In genomic region chr15:89430341-89430740, GRCm38 (mm10) we compare ENCODE assay signal across 8 mouse cellular contexts. TPM values are rescaled to one million over a fixed set of nuclear protein-coding genes. Genes with fewer than 3 reads are reported as not detected.
DNase-seq lines count a peak whose midpoint lies in the region; ATAC-seq and TF ChIP-seq lines count a peak whose summit lies in the region.

No protein-coding gene starts in this region.

- peak overlapping the region; percentile 78 for H3K9ac ChIP-seq in lung, embryonic 15.5 days
- H3K9ac ChIP-seq in forebrain, embryonic 14.5 days (ENCODE audit: low read length): peak overlapping the region; percentile 71

- no peak for TF ChIP-seq POLR2A in brain, embryonic 14.5 days (IDR thresholded peaks at IDR 0.05; ENCODE audit: borderline replicate concordance, extremely low read depth, insufficient read depth, insufficient read length, poor library complexity, severe bottlenecking)

- peak overlapping the region; percentile 77 for H3K4me3 ChIP-seq in lung, embryonic 15.5 days
- peak overlapping the region; percentile 57 for H3K4me3 ChIP-seq in forebrain, embryonic 14.5 days (ENCODE audit: low read depth, low read length)
- H3K4me3 ChIP-seq in macrophage (ENCODE audit: inconsistent target): peak overlapping the region; percentile 83

- peak overlapping the region; percentile 97 for H3K27ac ChIP-seq in lung, embryonic 15.5 days
- peak overlapping the region; percentile 87 for H3K27ac ChIP-seq in forebrain, embryonic 14.5 days (ENCODE audit: low read depth, low read length)
- peak overlapping the region; percentile 94 for H3K27ac ChIP-seq in macrophage

- H3K27me3 ChIP-seq in lung, embryonic 15.5 days: no peaks in the 10 kb centered on the region
- no peaks in the 10 kb centered on the region for H3K27me3 ChIP-seq in forebrain, embryonic 14.5 days (replicated peaks; ENCODE audit: control insufficient read depth, insufficient read depth, low read length)

- intact Hi-C loops in left cerebral cortex, postnatal 10 days (cut with DNase I): no loop called here

- no peaks in the 10 kb centered on the region for H3K9me3 ChIP-seq in lung, embryonic 15.5 days
- H3K9me3 ChIP-seq in forebrain, embryonic 14.5 days (replicated peaks; ENCODE audit: control insufficient read depth, low read length): no peaks in the 10 kb centered on the region

- 38% methylated on average over 6 of the region's 6 CpGs for WGBS in lung, embryonic 15.5 days
- 48% methylated on average over 6 of the region's 6 CpGs for WGBS in forebrain, embryonic 14.5 days
- 31% methylated on average over 6 of the region's 6 CpGs for WGBS in macrophage (ENCODE audit: missing documents)

- H3K36me3 ChIP-seq in lung, embryonic 15.5 days: peaks cover 20% of the 10 kb centered on the region
- peaks cover 22% of the 10 kb centered on the region; the same call in 1 of the 2 replicates for H3K36me3 ChIP-seq in forebrain, embryonic 14.5 days (ENCODE audit: control insufficient read depth, insufficient read depth, low read length)
- peaks cover 20% of the 10 kb centered on the region; the same call in 1 of the 2 replicates for H3K36me3 ChIP-seq in macrophage (ENCODE audit: inconsistent target)

- 0 out of 2 replicates have a peak, but pooled peaks have one; percentile 5 for TF ChIP-seq CTCF in brain, embryonic 14.5 days (IDR thresholded peaks at IDR 0.05; ENCODE audit: borderline replicate concordance, extremely low read depth, insufficient read depth, insufficient read length)

- peak overlapping the region; percentile 88 for H3K4me2 ChIP-seq in lung, embryonic 15.5 days
- peak overlapping the region; percentile 64 for H3K4me2 ChIP-seq in forebrain, embryonic 14.5 days (ENCODE audit: low read length)

- peaks cover 12% of the 10 kb centered on the region for H3K79me2 ChIP-seq in macrophage (ENCODE audit: inconsistent target)

- no peak for DNase-seq in lung, postnatal 25 days (ENCODE audit: low spot score)
- DNase-seq in brain, embryonic 14.5 days (ENCODE audit: low read depth): no peak
- DNase-seq in forebrain, embryonic 14.5 days (ENCODE audit: low spot score): peak; percentile 16
- no peak for DNase-seq in thymus, postnatal 36 days
- DNase-seq in left cerebral cortex, postnatal 10 days (ENCODE audit: extremely low spot score in 1 of 2, low spot score in 2 of 2): no peak
- no peak for DNase-seq in layer of hippocampus, postnatal 14 days (ENCODE audit: low spot score in 2 of 2)

- H3K4me1 ChIP-seq in lung, embryonic 15.5 days: peaks cover 13% of the 10 kb centered on the region
- H3K4me1 ChIP-seq in forebrain, embryonic 14.5 days (ENCODE audit: control insufficient read depth, insufficient read depth, low read length): peaks cover 5% of the 10 kb centered on the region; the same call in 1 of the 2 replicates

- ATAC-seq in lung, embryonic 15.5 days (ENCODE audit: borderline replicate concordance, extremely low read depth, low FRiP score, low TSS enrichment): no peak
- no peak for ATAC-seq in forebrain, embryonic 14.5 days

RNA-seq across cellular contexts. Expression of gene Chkb, which starts 0.6 kb away (rescaled TPM):
- 51.3 and 57.9 TPM in 2 replicates for polyA plus RNA-seq in lung, embryonic 15.5 days (2015; fragmentation: Nextera tagmentation; extraction: Ambion mirVana)
- polyA plus RNA-seq in brain, embryonic 14.5 days (2012; rRNA removed): 79.4 and 82.4 TPM in 2 replicates
- polyA plus RNA-seq in forebrain, embryonic 14.5 days (2014; fragmentation: Nextera tagmentation; extraction: Ambion mirVana): 59.3 and 66.3 TPM in 2 replicates
- total RNA-seq in macrophage (2018; cell fraction: chromatin; rRNA removed): 100 to 1,000 TPM; 165 to 422 (median 231) TPM
- 10 to 100 TPM; 18.0 to 54.2 (median 29.9) TPM for total RNA-seq in macrophage (2018; cell fraction: cytosol; rRNA removed)
- total RNA-seq in macrophage (2018; cell fraction: nucleus; rRNA removed): 100 to 1,000 TPM; 102 to 409 (median 198) TPM
- polyA plus RNA-seq in macrophage (2018): 26.6 to 54.6 TPM (median 36.7 TPM) in 3 replicates
- 10 to 100 TPM; 54.3 to 55.5 TPM for total RNA-seq in left cerebral cortex, postnatal 10 days (2021)
- 10 to 100 TPM; 44.3 to 50.0 TPM for total RNA-seq in layer of hippocampus, postnatal 14 days (2021)

RNA-seq across cellular contexts. Expression of gene Gm44502, which starts 0.8 kb away (rescaled TPM):
- 0.40 TPM in 1 of 2 replicates, not detected in the other for polyA plus RNA-seq in lung, embryonic 15.5 days (2015; fragmentation: Nextera tagmentation; extraction: Ambion mirVana)
- 0.34 and 1.3 TPM in 2 replicates for polyA plus RNA-seq in brain, embryonic 14.5 days (2012; rRNA removed)
- not detected in 2 replicates for polyA plus RNA-seq in forebrain, embryonic 14.5 days (2014; fragmentation: Nextera tagmentation; extraction: Ambion mirVana)
- 1 to 10 TPM in 24 of 26 experiments, under 1 TPM in 1, not detected in 1; 0.99 to 5.0 (median 3.0) TPM for total RNA-seq in macrophage (2018; cell fraction: chromatin; rRNA removed)
- under 1 TPM in 14 of 26 experiments, not detected in 12; 0.03 to 0.22 (median 0.08) TPM for total RNA-seq in macrophage (2018; cell fraction: cytosol; rRNA removed)
- 1 to 10 TPM in 15 of 26 experiments, under 1 TPM in 10, not detected in 1; 0.49 to 6.1 (median 1.2) TPM for total RNA-seq in macrophage (2018; cell fraction: nucleus; rRNA removed)
- 0.07 to 0.42 TPM in 2 of 3 replicates, not detected in the other for polyA plus RNA-seq in macrophage (2018)
- total RNA-seq in left cerebral cortex, postnatal 10 days (2021): not detected
- not detected for total RNA-seq in layer of hippocampus, postnatal 14 days (2021)

RNA-seq across cellular contexts. Expression of gene C730034F03Rik, which starts 1.0 kb away (rescaled TPM):
- polyA plus RNA-seq in lung, embryonic 15.5 days (2015; fragmentation: Nextera tagmentation; extraction: Ambion mirVana): 2.3 and 2.4 TPM in 2 replicates
- polyA plus RNA-seq in brain, embryonic 14.5 days (2012; rRNA removed): 2.5 and 3.1 TPM in 2 replicates
- 1.3 and 2.0 TPM in 2 replicates for polyA plus RNA-seq in forebrain, embryonic 14.5 days (2014; fragmentation: Nextera tagmentation; extraction: Ambion mirVana)
- total RNA-seq in macrophage (2018; cell fraction: chromatin; rRNA removed): 1 to 10 TPM; 1.3 to 8.1 (median 2.3) TPM
- total RNA-seq in macrophage (2018; cell fraction: cytosol; rRNA removed): 1 to 10 TPM in 1 of 26 experiments, under 1 TPM in 21, not detected in 4; 0.11 to 1.9 (median 0.37) TPM
- 10 to 100 TPM in 3 of 26 experiments, 1 to 10 TPM in 22, under 1 TPM in 1; 0.96 to 14.0 (median 3.6) TPM for total RNA-seq in macrophage (2018; cell fraction: nucleus; rRNA removed)
- 0.40 to 0.83 TPM (median 0.54 TPM) in 3 replicates for polyA plus RNA-seq in macrophage (2018)
- 1 to 10 TPM; 1.6 to 2.6 TPM for total RNA-seq in left cerebral cortex, postnatal 10 days (2021)
- 1 to 10 TPM; 2.7 to 2.9 TPM for total RNA-seq in layer of hippocampus, postnatal 14 days (2021)

RNA-seq across cellular contexts. Expression of gene Cpt1b, which starts 4.7 kb away (rescaled TPM):
- 4.2 and 5.1 TPM in 2 replicates for polyA plus RNA-seq in lung, embryonic 15.5 days (2015; fragmentation: Nextera tagmentation; extraction: Ambion mirVana)
- polyA plus RNA-seq in brain, embryonic 14.5 days (2012; rRNA removed): 7.0 and 8.6 TPM in 2 replicates
- 0.79 and 0.89 TPM in 2 replicates for polyA plus RNA-seq in forebrain, embryonic 14.5 days (2014; fragmentation: Nextera tagmentation; extraction: Ambion mirVana)
- 10 to 100 TPM in 2 of 26 experiments, 1 to 10 TPM in 22, under 1 TPM in 2; 0.34 to 16.3 (median 4.6) TPM for total RNA-seq in macrophage (2018; cell fraction: chromatin; rRNA removed)
- total RNA-seq in macrophage (2018; cell fraction: cytosol; rRNA removed): under 1 TPM in 20 of 26 experiments, not detected in 6; 0.03 to 0.34 (median 0.14) TPM
- 1 to 10 TPM in 21 of 26 experiments, under 1 TPM in 5; 0.46 to 8.3 (median 1.8) TPM for total RNA-seq in macrophage (2018; cell fraction: nucleus; rRNA removed)
- 0.24 to 0.79 TPM in 2 of 3 replicates, not detected in the other for polyA plus RNA-seq in macrophage (2018)
- total RNA-seq in left cerebral cortex, postnatal 10 days (2021): 1 to 10 TPM; 2.4 to 2.5 TPM
- 1 to 10 TPM; 2.1 to 3.1 TPM for total RNA-seq in layer of hippocampus, postnatal 14 days (2021)

RNA-seq across cellular contexts. Expression of gene Syce3, which starts 20.0 kb away (rescaled TPM):
- polyA plus RNA-seq in lung, embryonic 15.5 days (2015; fragmentation: Nextera tagmentation; extraction: Ambion mirVana): not detected in 2 replicates
- not detected in 2 replicates for polyA plus RNA-seq in brain, embryonic 14.5 days (2012; rRNA removed)
- polyA plus RNA-seq in forebrain, embryonic 14.5 days (2014; fragmentation: Nextera tagmentation; extraction: Ambion mirVana): not detected in 2 replicates
- not detected for total RNA-seq in macrophage (2018; cell fraction: chromatin; rRNA removed)
- not detected for total RNA-seq in macrophage (2018; cell fraction: cytosol; rRNA removed)
- total RNA-seq in macrophage (2018; cell fraction: nucleus; rRNA removed): not detected
- polyA plus RNA-seq in macrophage (2018): not detected in 3 replicates
- total RNA-seq in left cerebral cortex, postnatal 10 days (2021): not detected
- total RNA-seq in layer of hippocampus, postnatal 14 days (2021): not detected
